Mouse (Mus musculus): ENCODE data around the gene Hoxd11. TPM values are rescaled to one million over a fixed set of nuclear protein-coding genes. Genes with fewer than 3 reads are reported as not detected.
A peak's percentile ranks its signal among the peaks of the same experiment; 100 is the strongest.

The Hoxd11 gene
- polyA plus RNA-seq (2014; fragmentation: Nextera tagmentation; extraction: Ambion mirVana), result 3.6 and 4.2 TPM in 2 replicates

GRCm38 (mm10) chr2:74678891-74679595 is at the start of gene Hoxd11:
Hoxd11 (plus strand) TSS chr2:74679557.
- peaks cover 100% of the 10 kb centered on the region for H3K27me3 ChIP-seq (replicated peaks; ENCODE audit: control insufficient read depth, insufficient read depth, low read length)
- 2% methylated on average over 15 of the region's 15 CpGs for WGBS
- peak within 1 kb of the TSS; percentile 27 for H3K4me3 ChIP-seq (ENCODE audit: low read depth, low read length)
- peak within 1 kb of the TSS; percentile 18; the same call in 1 of the 2 replicates for H3K4me2 ChIP-seq (ENCODE audit: low read length)
- DNase-seq (ENCODE audit: low spot score) (peak; percentile 58), ATAC-seq (replicated peaks; ENCODE audit: low FRiP score, low TSS enrichment, low read depth) (no peak)
- no peak within 1 kb of the TSS for H3K9ac ChIP-seq (ENCODE audit: low read length)
- no peaks in the 10 kb centered on the region for H3K9me3 ChIP-seq (ENCODE audit: control insufficient read depth, low read length)
- no peaks in the 10 kb centered on the region; the same call in 1 of the 2 replicates for H3K4me1 ChIP-seq (replicated peaks; ENCODE audit: control insufficient read depth, insufficient read depth, low read length)
- H3K27ac ChIP-seq (ENCODE audit: low read depth), result peak within 1 kb of the TSS; percentile 19; the same call in 1 of the 2 replicates
- H3K36me3 ChIP-seq (ENCODE audit: control insufficient read depth, insufficient read depth, low read length), result no peaks in the 10 kb centered on the region

DNA sequence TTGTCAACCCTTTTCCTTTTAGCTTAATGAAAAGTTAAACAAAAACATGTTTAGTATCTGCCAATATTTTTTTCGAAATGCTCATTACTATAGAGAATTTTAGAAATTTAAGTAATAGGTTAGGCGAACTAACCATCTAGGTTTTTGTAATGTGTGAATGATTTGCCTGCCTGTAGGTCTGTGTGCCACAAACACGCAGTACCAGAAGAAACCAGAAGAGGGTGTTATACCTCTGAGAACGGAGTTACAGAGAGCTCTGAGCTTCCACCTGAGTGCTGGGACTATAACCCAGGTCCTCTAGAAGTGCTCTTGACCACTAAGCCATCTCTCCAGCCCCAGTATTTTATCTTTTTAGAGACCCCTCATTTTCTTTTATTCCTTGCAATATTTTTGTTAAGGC is 43.9 kb upstream of the Hoxd11 start:
- no peaks in the 10 kb centered on the region for H3K4me1 ChIP-seq (replicated peaks; ENCODE audit: control insufficient read depth, insufficient read depth, low read length)
- DNase-seq (ENCODE audit: low spot score), result no peak
- H3K9ac ChIP-seq (ENCODE audit: low read length), result no peak overlapping the region
- no peak overlapping the region for H3K4me3 ChIP-seq (ENCODE audit: low read depth, low read length)
- no peaks in the 10 kb centered on the region for H3K9me3 ChIP-seq (ENCODE audit: control insufficient read depth, low read length)
- 70% methylated on average over 4 of the region's 4 CpGs for WGBS
- H3K4me2 ChIP-seq (ENCODE audit: low read length), result no peak overlapping the region
- no peaks in the 10 kb centered on the region for H3K27me3 ChIP-seq (replicated peaks; ENCODE audit: control insufficient read depth, insufficient read depth, low read length)
- no peak overlapping the region for H3K27ac ChIP-seq (ENCODE audit: low read depth)
- no peaks in the 10 kb centered on the region for H3K36me3 ChIP-seq (ENCODE audit: control insufficient read depth, insufficient read depth, low read length)
- ATAC-seq (replicated peaks; ENCODE audit: low FRiP score, low TSS enrichment, low read depth), result no peak

- no peak overlapping the region for H3K9ac ChIP-seq (ENCODE audit: low read length)
- no peak overlapping the region for H3K27ac ChIP-seq (ENCODE audit: low read depth)
- peaks cover 35% of the 10 kb centered on the region for H3K27me3 ChIP-seq (replicated peaks; ENCODE audit: control insufficient read depth, insufficient read depth, low read length)
- peaks cover 3% of the 10 kb centered on the region; the same call in 1 of the 2 replicates for H3K9me3 ChIP-seq (ENCODE audit: control insufficient read depth, low read length)
- WGBS, result 58% methylated on average over 5 of the region's 5 CpGs
- DNase-seq (ENCODE audit: low spot score), result no peak
- no peak overlapping the region for H3K4me3 ChIP-seq (ENCODE audit: low read depth, low read length)
- no peak overlapping the region for H3K4me2 ChIP-seq (ENCODE audit: low read length)
- no peaks in the 10 kb centered on the region for H3K36me3 ChIP-seq (ENCODE audit: control insufficient read depth, insufficient read depth, low read length)
- ATAC-seq (replicated peaks; ENCODE audit: low FRiP score, low TSS enrichment, low read depth), result no peak
- H3K4me1 ChIP-seq (replicated peaks; ENCODE audit: control insufficient read depth, insufficient read depth, low read length), result no peaks in the 10 kb centered on the region
These were observed 36.9 kb upstream of the Hoxd11 start for GRCm38 (mm10) chr2:74642431-74642830.

- no peak for ATAC-seq (replicated peaks; ENCODE audit: low FRiP score, low TSS enrichment, low read depth)
- Histone ChIP-seq H3K9me3 (ENCODE audit: control insufficient read depth, low read length) (peaks cover 3% of the 10 kb centered on the region; the same call in 1 of the 2 replicates), H3K4me1 (replicated peaks; ENCODE audit: control insufficient read depth, insufficient read depth, low read length) (no peaks in the 10 kb centered on the region), H3K4me3 (ENCODE audit: low read depth, low read length) (no peak overlapping the region), H3K27me3 (replicated peaks; ENCODE audit: control insufficient read depth, insufficient read depth, low read length) (peaks cover 67% of the 10 kb centered on the region), H3K9ac (ENCODE audit: low read length) (no peak overlapping the region), H3K4me2 (ENCODE audit: low read length) (no peak overlapping the region), H3K27ac (ENCODE audit: low read depth) (no peak overlapping the region), H3K36me3 (ENCODE audit: control insufficient read depth, insufficient read depth, low read length) (no peaks in the 10 kb centered on the region)
- no peak for DNase-seq (ENCODE audit: low spot score)
- WGBS, result 81% methylated on average over 3 of the region's 3 CpGs
These were observed 33.7 kb upstream of the Hoxd11 start for GRCm38 (mm10) chr2:74645631-74646030.

DNA sequence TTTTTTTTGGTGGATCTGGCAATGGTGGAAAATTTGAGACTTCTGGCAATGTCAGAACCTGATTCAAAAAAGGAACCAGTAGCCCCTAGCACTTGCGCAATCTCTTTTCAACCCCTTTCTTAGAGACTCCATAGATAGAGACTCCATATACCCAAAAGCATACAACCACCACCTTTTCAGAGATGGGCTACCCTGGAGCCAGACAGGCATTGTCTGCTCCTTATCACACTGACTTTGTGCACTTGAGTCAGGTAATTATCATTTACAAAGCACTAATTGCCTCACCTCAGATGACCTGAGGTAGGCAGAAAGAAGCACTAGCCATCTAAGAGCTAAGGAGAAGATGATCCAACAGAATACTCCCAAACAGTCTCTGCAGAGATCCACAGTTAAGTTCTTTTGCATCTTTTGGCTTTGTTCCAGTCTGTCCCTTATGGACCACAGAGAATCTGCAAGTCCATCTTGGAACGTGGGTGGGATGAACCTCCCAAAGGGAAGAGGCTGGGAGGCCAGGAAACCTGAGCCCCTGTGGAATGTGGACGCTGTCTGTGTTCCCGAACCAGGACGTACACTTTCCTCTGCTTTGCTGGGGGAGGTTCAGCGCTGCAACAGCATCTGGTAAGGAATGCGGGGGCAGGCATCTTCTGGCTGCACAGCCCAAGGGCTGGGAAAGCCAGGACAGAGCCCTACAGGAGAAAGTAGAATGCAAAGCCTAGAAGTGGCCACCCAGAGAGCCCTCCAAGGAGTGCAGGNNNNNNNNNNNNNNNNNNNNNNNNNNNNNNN is 32.1 kb upstream of the Hoxd11 start:
- H3K4me1 ChIP-seq (replicated peaks; ENCODE audit: control insufficient read depth, insufficient read depth, low read length), result no peaks in the 10 kb centered on the region
- H3K9ac ChIP-seq (ENCODE audit: low read length), result no peak overlapping the region
- peaks cover 3% of the 10 kb centered on the region; the same call in 1 of the 2 replicates for H3K9me3 ChIP-seq (ENCODE audit: control insufficient read depth, low read length)
- peaks cover 83% of the 10 kb centered on the region for H3K27me3 ChIP-seq (replicated peaks; ENCODE audit: control insufficient read depth, insufficient read depth, low read length)
- DNase-seq (ENCODE audit: low spot score), result peak; percentile 51
- no peak overlapping the region for H3K4me2 ChIP-seq (ENCODE audit: low read length)
- 17% methylated on average over 7 of the region's 7 CpGs for WGBS
- no peak overlapping the region for H3K4me3 ChIP-seq (ENCODE audit: low read depth, low read length)
- H3K36me3 ChIP-seq (ENCODE audit: control insufficient read depth, insufficient read depth, low read length), result no peaks in the 10 kb centered on the region
- no peak overlapping the region for H3K27ac ChIP-seq (ENCODE audit: low read depth)
- ATAC-seq (replicated peaks; ENCODE audit: low FRiP score, low TSS enrichment, low read depth), result no peak

DNA sequence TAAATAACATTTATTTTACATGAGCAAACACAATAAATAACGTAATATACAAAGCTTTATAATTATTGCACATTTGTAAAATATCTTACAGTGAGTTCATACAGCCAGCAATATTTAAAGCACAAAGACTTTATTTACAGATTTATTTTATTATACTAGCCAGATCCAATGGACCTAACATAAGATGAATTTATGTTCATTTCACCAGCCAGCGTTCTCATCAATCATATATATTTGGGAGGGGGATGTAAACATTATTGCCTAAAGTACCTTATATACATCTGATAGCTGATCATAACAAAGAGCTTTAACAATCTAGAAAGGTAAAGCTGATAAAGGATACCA is 26.4 kb upstream of the Hoxd11 start:
- ATAC-seq (replicated peaks; ENCODE audit: low FRiP score, low TSS enrichment, low read depth), result no peak
- Histone ChIP-seq H3K27ac (ENCODE audit: low read depth) (no peak overlapping the region), H3K9ac (ENCODE audit: low read length) (no peak overlapping the region), H3K4me1 (replicated peaks; ENCODE audit: control insufficient read depth, insufficient read depth, low read length) (peaks cover 9% of the 10 kb centered on the region; the same call in 1 of the 2 replicates), H3K4me3 (ENCODE audit: low read depth, low read length) (no peak overlapping the region), H3K36me3 (ENCODE audit: control insufficient read depth, insufficient read depth, low read length) (no peaks in the 10 kb centered on the region), H3K4me2 (ENCODE audit: low read length) (no peak overlapping the region), H3K9me3 (ENCODE audit: control insufficient read depth, low read length) (no peaks in the 10 kb centered on the region), H3K27me3 (replicated peaks; ENCODE audit: control insufficient read depth, insufficient read depth, low read length) (peaks cover 96% of the 10 kb centered on the region)
- no peak for DNase-seq (ENCODE audit: low spot score)
- WGBS, result 48% methylated on average over 2 of the region's 2 CpGs

GRCm38 (mm10) chr2:74653781-74654535 is 25.4 kb upstream of the Hoxd11 start:
- DNase-seq (ENCODE audit: low spot score), result peak; percentile 72

DNA sequence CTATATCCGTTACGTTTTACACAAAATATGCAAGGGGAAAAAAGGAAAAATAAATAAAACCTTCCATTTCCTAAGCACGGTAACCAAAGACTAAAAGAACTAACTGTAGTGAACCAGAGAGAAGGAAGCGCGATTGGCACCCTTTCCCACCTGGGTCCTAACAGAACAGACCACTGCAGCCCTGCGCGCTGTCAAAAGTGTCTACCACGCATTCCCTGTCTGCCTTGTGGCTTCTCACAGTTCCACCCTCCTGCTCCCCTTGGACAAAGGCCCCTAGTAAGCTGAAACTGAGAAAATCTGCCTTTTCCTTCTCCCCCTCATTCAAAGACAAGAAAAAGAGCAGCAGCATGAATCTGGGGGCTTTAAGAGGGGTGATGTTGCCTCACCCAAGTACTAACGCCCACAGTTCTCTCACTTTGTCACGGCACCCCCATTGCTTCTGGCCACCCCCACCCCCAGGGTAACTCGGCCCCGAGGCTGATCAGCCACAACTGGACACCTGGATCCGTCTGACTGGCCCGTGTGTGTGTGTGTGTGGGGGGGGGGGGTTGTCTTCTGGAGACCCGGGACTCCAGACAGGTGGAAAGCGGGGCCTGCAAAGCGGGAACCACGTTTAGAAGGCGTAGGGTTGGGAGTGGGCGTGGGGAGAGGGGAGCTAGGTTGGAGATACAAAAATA is 24.5 kb upstream of the Hoxd11 start:
- DNase-seq (ENCODE audit: low spot score), result peak; percentile 59

More at GRCm38 (mm10) chr2:74653781-74654535, 25.4 kb upstream of the Hoxd11 start:
- no peak overlapping the region for H3K27ac ChIP-seq (ENCODE audit: low read depth)
- H3K4me2 ChIP-seq (ENCODE audit: low read length), result no peak overlapping the region
- H3K9me3 ChIP-seq (ENCODE audit: control insufficient read depth, low read length), result no peaks in the 10 kb centered on the region
- no peak overlapping the region for H3K4me3 ChIP-seq (ENCODE audit: low read depth, low read length)
- no peak overlapping the region for H3K9ac ChIP-seq (ENCODE audit: low read length)
- H3K4me1 ChIP-seq (replicated peaks; ENCODE audit: control insufficient read depth, insufficient read depth, low read length), result peaks cover 9% of the 10 kb centered on the region
- WGBS, result 13% methylated on average over 17 of the region's 17 CpGs
- H3K27me3 ChIP-seq (replicated peaks; ENCODE audit: control insufficient read depth, insufficient read depth, low read length), result peaks cover 96% of the 10 kb centered on the region
- no peak for ATAC-seq (replicated peaks; ENCODE audit: low FRiP score, low TSS enrichment, low read depth)
- H3K36me3 ChIP-seq (ENCODE audit: control insufficient read depth, insufficient read depth, low read length), result no peaks in the 10 kb centered on the region

More for the DNA sequence above, 24.5 kb upstream of the Hoxd11 start:
- 5% methylated on average over 20 of the region's 20 CpGs for WGBS
- peaks cover 96% of the 10 kb centered on the region for H3K27me3 ChIP-seq (replicated peaks; ENCODE audit: control insufficient read depth, insufficient read depth, low read length)
- H3K9me3 ChIP-seq (ENCODE audit: control insufficient read depth, low read length), result no peaks in the 10 kb centered on the region
- H3K27ac ChIP-seq (ENCODE audit: low read depth), result no peak overlapping the region
- H3K4me1 ChIP-seq (replicated peaks; ENCODE audit: control insufficient read depth, insufficient read depth, low read length), result peaks cover 9% of the 10 kb centered on the region
- no peak overlapping the region for H3K4me3 ChIP-seq (ENCODE audit: low read depth, low read length)
- no peak for ATAC-seq (replicated peaks; ENCODE audit: low FRiP score, low TSS enrichment, low read depth)
- H3K4me2 ChIP-seq (ENCODE audit: low read length), result peak overlapping the region; percentile 51; the same call in 1 of the 2 replicates
- H3K9ac ChIP-seq (ENCODE audit: low read length), result no peak overlapping the region
- H3K36me3 ChIP-seq (ENCODE audit: control insufficient read depth, insufficient read depth, low read length), result no peaks in the 10 kb centered on the region
